Mouse (Mus musculus): ENCODE measurements around the gene Slu7.

Slu7 gene

GRCm38 (mm10) chr11:43463204-43463603, 29.7 kb downstream of the Slu7 start:
- no peak for TF ChIP-seq GATA4 (IDR thresholded peaks at IDR 0.05; ENCODE audit: insufficient replicate concordance, low read length)

DNA sequence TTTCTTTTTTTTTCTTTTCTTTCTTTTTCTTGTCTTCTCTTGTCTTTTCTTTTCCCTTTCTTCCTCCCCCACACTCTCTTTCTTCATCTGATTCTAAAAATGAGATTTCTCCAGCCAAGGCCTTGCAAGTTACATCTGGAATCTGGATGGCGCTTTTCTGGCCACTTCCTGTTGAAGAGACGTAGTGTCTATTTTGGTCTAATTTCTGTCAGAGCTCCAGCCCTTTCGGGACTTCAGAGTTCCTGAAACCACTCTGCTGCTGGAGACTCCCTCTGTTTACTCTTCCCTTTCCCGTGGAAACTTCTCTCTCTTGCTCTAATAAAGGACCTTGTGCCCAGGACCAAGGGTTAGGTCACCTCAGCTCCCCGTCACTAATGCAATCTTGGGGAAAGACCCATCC, 36.6 kb downstream of the Slu7 start:
- TF ChIP-seq GATA4 (IDR thresholded peaks at IDR 0.05; ENCODE audit: insufficient replicate concordance, low read length) = no peak

DNA sequence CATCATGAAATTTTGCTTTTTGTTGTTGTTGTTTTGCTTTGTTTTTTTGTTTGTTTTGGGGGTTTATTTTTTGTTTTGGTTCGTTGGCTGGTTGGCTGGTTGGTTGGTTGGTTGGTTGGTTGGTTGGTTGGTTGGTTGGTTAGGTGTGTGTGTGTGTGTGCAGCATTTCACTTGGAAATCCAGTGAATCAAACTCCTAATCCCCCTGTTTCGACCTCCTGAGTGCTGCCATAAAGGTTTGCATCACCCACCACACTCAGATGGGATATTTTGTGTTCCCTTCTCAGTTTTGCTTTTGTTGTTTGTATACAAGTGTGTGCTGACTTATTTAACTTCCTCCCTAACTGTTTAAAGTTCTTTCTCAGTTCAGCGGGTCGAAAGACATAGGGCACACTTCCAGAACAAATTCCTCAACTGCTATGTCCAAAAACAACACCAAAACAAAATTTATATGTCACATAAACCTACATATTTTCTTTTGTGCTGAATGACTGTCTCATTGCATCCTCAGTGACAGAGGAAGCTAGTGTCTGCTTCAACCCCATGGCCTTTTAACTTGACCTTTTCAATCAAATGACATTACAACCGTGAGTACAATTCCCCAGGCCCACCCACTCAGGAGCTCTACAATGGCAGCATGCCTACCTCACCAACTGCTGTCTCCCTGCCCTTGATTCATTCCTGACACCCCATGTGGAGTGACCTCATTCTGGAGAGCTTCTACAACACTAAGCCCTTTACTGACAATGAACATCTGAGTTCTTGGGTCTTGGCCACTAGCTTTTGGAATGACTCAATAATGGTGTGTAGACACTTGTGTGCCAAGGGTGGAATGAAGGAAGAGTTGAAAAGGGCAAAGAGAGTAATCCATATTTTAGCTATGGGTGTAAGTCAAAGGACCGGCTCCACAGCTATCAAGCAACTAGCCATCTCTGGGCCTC, 37.6 kb downstream of the Slu7 start:
- no peak for TF ChIP-seq GATA4 (IDR thresholded peaks at IDR 0.05; ENCODE audit: insufficient replicate concordance, low read length)

- no peak for TF ChIP-seq GATA4 (IDR thresholded peaks at IDR 0.05; ENCODE audit: insufficient replicate concordance, low read length)
Measured at GRCm38 (mm10) chr11:43473115-43473514, 39.6 kb downstream of the Slu7 start.

DNA sequence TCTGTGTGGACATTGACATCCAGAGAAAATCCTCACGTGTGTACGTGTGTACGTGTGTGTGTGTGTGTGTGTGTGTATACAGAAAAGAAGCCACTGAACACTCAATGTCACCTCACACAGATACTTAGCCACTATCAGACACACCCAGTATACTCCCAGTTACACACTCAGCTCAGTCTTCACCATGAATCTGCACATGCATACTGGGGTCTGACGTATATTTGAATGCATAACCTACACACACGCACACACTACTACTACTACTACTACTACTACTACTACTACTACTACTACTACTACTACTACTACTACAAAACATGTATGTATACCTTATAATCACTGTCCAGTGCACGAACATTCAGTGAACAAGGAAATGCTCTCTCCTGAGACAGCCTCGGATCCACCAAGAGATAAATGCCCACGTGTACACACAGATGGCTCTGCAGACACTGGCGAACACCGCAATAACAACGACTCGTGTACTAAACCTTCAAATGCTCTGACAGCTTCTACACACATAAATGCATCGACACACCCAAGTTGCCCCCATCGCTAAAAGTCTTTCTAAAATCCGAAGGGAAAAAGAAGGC, 40.2 kb downstream of the Slu7 start:
- TF ChIP-seq GATA4 (IDR thresholded peaks at IDR 0.05; ENCODE audit: insufficient replicate concordance, low read length) = no peak

GRCm38 (mm10) chr11:43474225-43474774, 40.8 kb downstream of the Slu7 start, which contains the start of gene C1qtnf2:
C1qtnf2 (plus strand) TSS chr11:43474276.
- no peak for TF ChIP-seq GATA4 (IDR thresholded peaks at IDR 0.05; ENCODE audit: insufficient replicate concordance, low read length)

DNA sequence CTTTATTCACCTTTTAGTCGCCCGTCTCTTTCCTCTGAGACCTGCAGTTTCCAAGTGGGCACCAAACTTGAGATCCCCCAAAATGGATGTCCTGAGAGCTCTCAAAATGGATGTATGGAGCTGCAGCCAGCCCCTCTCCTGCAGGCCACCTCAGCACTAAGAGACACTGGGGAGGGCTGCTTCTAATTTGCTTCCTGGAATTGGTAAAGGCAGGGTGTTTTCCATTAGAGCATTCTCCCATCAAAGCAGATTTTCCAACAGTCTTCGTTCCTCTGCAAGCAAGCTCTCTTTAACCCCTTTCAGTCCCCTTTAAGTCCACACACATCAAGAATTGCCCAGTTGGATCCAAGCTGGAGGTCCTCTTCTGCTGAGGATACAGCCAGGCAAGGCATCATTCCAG, 45.8 kb downstream of the Slu7 start:
- no peak for TF ChIP-seq GATA4 (IDR thresholded peaks at IDR 0.05; ENCODE audit: insufficient replicate concordance, low read length)

GRCm38 (mm10) chr11:43480561-43480960, 47.0 kb downstream of the Slu7 start:
- no peak for TF ChIP-seq GATA4 (IDR thresholded peaks at IDR 0.05; ENCODE audit: insufficient replicate concordance, low read length)

- TF ChIP-seq GATA4 (IDR thresholded peaks at IDR 0.05; ENCODE audit: insufficient replicate concordance, low read length) = no peak
Measured at GRCm38 (mm10) chr11:43481672-43482522, 48.4 kb downstream of the Slu7 start.

GRCm38 (mm10) chr11:43483122-43483792, 49.7 kb downstream of the Slu7 start:
- TF ChIP-seq GATA4 (IDR thresholded peaks at IDR 0.05; ENCODE audit: insufficient replicate concordance, low read length) = no peak

DNA sequence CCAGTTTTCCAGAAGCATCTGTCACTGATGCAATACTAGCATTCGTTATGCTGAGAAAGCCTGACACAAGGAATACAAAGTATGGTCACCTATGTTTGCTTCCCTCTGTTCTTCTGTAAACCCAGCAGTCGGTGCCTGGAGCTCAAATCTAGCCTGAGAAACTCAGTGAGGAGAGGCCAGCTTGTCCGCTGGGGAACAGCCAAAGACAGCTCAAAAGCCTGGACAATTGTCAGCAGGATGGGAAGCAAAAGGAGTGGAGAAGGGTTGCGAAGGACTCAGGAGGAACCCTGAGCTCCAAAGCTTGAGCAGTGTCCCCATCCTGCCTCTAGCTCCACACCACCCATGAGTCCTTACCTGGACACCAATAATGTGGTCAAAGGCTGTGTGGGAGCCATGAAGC, 50.5 kb downstream of the Slu7 start:
- no peak for TF ChIP-seq GATA4 (IDR thresholded peaks at IDR 0.05; ENCODE audit: insufficient replicate concordance, low read length)

DNA sequence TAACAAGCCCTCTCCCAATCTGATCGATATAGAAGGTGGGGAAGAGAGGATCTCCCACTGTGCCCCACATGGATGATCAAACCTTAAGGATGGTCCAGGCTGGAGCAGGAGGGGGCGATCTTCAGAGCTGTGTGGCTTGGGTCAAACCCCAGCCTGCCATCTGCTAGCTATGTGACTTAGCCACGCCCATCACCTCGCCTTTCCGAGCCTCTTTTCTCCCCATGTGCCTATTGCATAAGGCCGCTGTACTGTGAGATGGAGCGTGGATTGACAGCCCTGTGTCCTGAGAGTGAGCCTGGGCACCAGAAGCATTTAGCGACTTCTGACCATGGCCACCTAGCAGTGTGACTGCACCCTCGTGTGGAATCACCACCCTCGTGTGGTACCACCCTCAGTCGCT, 51.1 kb downstream of the Slu7 start:
- no peak for TF ChIP-seq GATA4 (IDR thresholded peaks at IDR 0.05; ENCODE audit: insufficient replicate concordance, low read length)

GRCm38 (mm10) chr11:43485855-43486254, 52.3 kb downstream of the Slu7 start:
- no peak for TF ChIP-seq GATA4 (IDR thresholded peaks at IDR 0.05; ENCODE audit: insufficient replicate concordance, low read length)

DNA sequence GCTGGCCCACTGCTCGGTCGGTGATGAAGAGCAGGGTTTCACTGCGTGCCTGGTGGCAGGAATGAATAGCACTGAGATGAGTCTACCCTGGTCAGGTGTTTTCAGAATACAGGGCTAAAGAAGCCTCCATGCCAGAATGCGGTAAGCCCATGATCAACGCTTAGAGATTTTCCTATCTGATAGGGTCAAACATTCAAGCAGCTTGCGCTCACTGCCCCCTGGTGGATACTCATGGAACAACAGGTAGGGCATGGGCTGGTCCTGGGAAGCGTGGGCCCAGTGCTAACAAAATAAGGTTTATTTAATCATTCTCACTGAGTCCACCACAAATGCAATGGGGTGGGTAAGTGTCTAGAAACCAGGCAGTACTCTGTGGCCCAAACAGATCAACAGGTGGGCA, 59.1 kb downstream of the Slu7 start:
- peak; percentile 57; the same call in 1 of the 2 replicates for TF ChIP-seq GATA4 (IDR thresholded peaks at IDR 0.05; ENCODE audit: insufficient replicate concordance, low read length)

Data from liver, adult (tissue).